Mouse (Mus musculus): ENCODE data around the gene Hes2.

- TF ChIP-seq CTCF (conservative IDR thresholded peaks at IDR 0.05; ENCODE audit: low read length) = no peak
- TF ChIP-seq NANOG (IDR thresholded peaks at IDR 0.05; ENCODE audit: borderline replicate concordance, low read length) = no peak
- TF ChIP-seq POU5F1 (IDR thresholded peaks at IDR 0.05; ENCODE audit: borderline replicate concordance, low read length) = no peak
These were observed 28.5 kb downstream of the Hes2 start for GRCm38 (mm10) chr4:152187142-152187541.
